Mouse (Mus musculus) lung, embryonic 15.5 days (tissue): Measurements from ENCODE around the gene Oaz1. TPM values are rescaled to one million over a fixed set of nuclear protein-coding genes. Genes with fewer than 3 reads are reported as not detected.
"Not testable (repeated sequence)": the region's sequence is repeated elsewhere in the genome, so short reads cannot be mapped to it uniquely, and the experiment has no call there.

Experiments
- ATAC-seq: fragments of 200-750 bp; cut with Nextera tagmentation; 2 replicates; pipeline ENCODE4 v1.8.0; 2017; ENCODE audit warnings: moderate number of reproducible peaks, borderline replicate concordance; ENCODE audit not compliant: low FRiP score, low TSS enrichment; ENCODE audit errors: extremely low read depth
- H3K27ac ChIP-seq: fragments of 300-500 bp; sonication (generic); 2 replicates; pipeline ENCODE4 v1.5.1; 2015; ENCODE audit warnings: moderate library complexity, mild to moderate bottlenecking, inconsistent platforms
- H3K27me3 ChIP-seq: fragments of 300-500 bp; sonication (generic); 2 replicates; pipeline ENCODE4 v1.6.1; 2015; ENCODE audit warnings: inconsistent platforms
- H3K36me3 ChIP-seq: fragments of 300-500 bp; sonication (generic); 2 replicates; pipeline ENCODE4 v1.6.1; 2015; ENCODE audit warnings: inconsistent platforms
- H3K4me1 ChIP-seq: fragments of 300-500 bp; sonication (generic); 2 replicates; pipeline ENCODE4 v1.6.1; 2015; ENCODE audit warnings: inconsistent platforms
- H3K4me2 ChIP-seq: fragments of 300-500 bp; sonication (generic); 2 replicates; pipeline ENCODE4 v1.6.1; 2015; ENCODE audit warnings: inconsistent platforms, mild to moderate bottlenecking, moderate library complexity
- H3K4me3 ChIP-seq: fragments of 300-500 bp; sonication (generic); 2 replicates; pipeline ENCODE4 v1.5.1; 2015; ENCODE audit warnings: mild to moderate bottlenecking, inconsistent platforms
- H3K9ac ChIP-seq: fragments of 300-500 bp; sonication (generic); 2 replicates; pipeline ENCODE4 v1.6.1; 2015; ENCODE audit warnings: inconsistent platforms
- H3K9me3 ChIP-seq: fragments of 300-500 bp; sonication (generic); 2 replicates; pipeline ENCODE4 v1.6.1; 2016; ENCODE audit warnings: inconsistent platforms
- WGBS: fragments of 180-500 bp; shearing (Covaris S2); methylation state at CpG from one replicate; pipeline ENCODE4 v1.1.7; 2015; 5-methylcytosine and 5-hydroxymethylcytosine counted together
- polyA plus RNA-seq: library from polyadenylated mRNA; unstranded; fragments of >200 nt; fragmentation: Nextera tagmentation; extraction: Ambion mirVana; gene quantifications from 2 replicates; pipeline ENCODE4 v1.2.1, GENCODE M21; 2015

Oaz1 gene
- polyA plus RNA-seq, 1 experiment from 2014 or later = 1,965 TPM

DNA sequence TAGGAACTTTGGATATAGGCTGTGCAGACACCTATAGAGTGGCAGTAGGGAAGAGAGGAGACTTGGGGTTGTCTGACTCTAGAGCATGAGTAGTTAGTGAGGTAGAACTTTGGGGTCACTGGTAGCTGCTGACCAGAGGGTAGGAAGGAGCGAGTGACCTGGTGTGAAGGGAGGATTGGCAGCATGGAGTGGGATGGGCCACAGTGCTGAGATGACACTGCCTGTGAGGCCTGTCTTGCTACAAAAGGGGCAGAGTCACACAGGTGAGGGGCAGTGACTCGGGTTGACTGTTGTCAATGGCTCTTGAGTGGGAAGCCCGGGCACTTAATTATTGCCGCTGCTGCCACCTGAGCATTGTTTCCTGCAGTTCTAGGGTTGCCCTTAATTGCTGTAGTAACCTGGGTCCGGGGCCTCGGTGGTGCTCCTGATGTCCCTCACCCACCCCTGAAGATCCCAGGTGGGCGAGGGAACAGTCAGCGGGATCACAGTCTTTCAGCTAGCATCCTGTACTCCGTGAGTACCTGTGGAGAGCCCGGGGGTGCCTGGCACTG, 1.5 kb downstream of the Oaz1 start:
- H3K4me3 ChIP-seq = peak overlapping the region; percentile 77
- peak overlapping the region; percentile 96 for H3K9ac ChIP-seq
- no peaks in the 10 kb centered on the region for H3K9me3 ChIP-seq
- no peak overlapping the region for H3K27ac ChIP-seq
- H3K4me1 ChIP-seq = peaks cover 29% of the 10 kb centered on the region
- H3K27me3 ChIP-seq = peaks cover 2% of the 10 kb centered on the region; the same call in 1 of the 2 replicates
- 61% methylated on average over 10 of the region's 10 CpGs for WGBS
- H3K4me2 ChIP-seq = peak overlapping the region; percentile 80
- H3K36me3 ChIP-seq = peaks cover 17% of the 10 kb centered on the region
- no peak for ATAC-seq

DNA sequence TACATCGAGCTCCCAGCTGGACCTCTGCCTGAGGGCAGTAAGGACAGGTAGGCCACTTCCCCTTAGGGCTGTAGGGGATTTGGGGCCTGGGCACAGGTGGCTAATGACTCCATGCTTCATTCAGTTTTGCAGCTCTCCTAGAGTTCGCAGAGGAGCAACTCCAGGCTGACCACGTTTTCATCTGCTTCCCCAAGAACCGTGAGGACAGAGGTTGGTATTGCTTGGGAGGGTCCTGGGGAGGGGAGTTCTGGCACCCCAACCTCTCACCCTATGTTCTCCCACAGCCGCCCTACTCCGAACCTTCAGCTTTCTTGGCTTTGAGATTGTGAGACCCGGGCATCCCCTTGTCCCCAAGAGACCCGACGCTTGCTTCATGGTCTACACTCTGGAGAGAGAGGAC, 2.1 kb downstream of the Oaz1 start:
- H3K9ac ChIP-seq, H3K27ac ChIP-seq, ATAC-seq, H3K9me3 ChIP-seq, H3K27me3 ChIP-seq: not testable (repeated sequence)
- peak overlapping the region; percentile 77; the same call in 1 of the 2 replicates for H3K4me3 ChIP-seq
- H3K36me3 ChIP-seq = peaks cover 17% of the 10 kb centered on the region
- 70% methylated on average over 8 of the region's 9 CpGs for WGBS
- peaks cover 29% of the 10 kb centered on the region for H3K4me1 ChIP-seq
- H3K4me2 ChIP-seq = peak overlapping the region; percentile 80

DNA sequence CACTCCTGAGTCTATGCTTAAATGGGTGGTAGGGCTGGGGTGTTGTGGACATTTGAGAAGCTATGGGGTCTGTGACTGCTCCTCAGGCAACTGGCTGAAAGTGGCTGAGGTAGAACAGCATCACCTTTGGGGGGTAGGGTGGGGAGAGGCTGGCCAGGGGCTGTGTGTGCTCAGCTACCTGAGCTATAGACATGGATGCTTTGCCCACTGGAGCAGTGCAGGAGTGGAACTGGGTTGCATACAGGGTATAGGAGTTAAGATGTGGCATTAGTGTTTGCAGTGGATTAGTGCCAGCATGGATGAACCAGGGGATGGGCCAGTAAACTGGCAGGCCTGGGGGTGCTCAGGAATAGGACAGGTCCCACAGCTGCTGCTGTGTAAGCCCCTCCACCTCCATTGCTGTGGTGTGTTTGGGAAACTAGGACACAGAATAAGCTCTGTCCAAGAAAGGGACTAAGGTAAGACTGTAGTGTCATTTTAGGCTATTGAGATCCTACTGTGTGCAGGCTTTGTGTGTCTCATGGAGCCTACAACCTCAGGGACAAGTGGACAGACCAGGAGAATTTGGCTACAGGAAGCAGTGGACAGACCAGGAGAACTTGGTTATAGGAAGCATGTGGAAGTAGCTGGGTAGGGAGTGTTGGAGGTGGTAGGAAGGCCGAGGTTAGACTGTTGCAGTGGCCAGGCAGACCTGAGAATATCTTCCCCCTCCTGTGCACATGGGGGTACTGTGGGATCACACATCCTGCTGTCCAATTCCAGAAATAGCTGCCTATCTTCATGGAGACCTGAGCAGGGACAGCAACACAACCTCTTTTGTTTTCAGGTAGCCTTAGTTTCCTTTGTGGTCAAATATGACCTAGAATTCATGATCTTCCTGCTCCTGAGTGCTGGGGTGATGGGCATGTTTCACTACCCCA, 3.2 kb downstream of the Oaz1 start:
- Histone ChIP-seq H3K4me1 (peaks cover 29% of the 10 kb centered on the region), H3K4me3 (no peak overlapping the region), H3K9me3 (no peaks in the 10 kb centered on the region), H3K27me3 (peaks cover 19% of the 10 kb centered on the region), H3K27ac (no peak overlapping the region), H3K4me2 (no peak overlapping the region), H3K36me3 (peaks cover 17% of the 10 kb centered on the region), H3K9ac (no peak overlapping the region)
- ATAC-seq = no peak
- WGBS = 69% methylated on average over 1 of the region's 1 CpGs

DNA sequence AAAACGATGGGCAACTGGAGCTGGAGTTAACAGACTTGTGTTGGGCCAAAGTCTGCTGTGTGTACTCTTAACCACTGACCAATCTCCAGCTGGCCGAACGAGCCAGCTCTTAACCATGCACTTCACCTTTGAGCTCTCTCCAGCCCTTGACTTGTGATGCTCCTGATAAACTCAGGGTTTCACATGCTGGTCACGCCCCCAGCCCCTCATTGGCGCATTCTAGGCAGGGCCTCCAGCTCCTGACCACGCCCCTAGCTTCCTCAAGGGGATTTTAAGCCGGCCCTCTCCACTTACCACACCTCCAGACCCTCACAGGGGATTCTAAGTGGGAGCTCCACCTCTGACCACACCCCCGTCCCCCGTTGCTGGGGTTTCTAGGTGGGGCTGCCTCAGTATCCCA, 4.7 kb downstream of the Oaz1 start:
- Histone ChIP-seq H3K9me3 (no peaks in the 10 kb centered on the region), H3K36me3 (peaks cover 17% of the 10 kb centered on the region), H3K4me2 (no peak overlapping the region), H3K4me1 (peaks cover 27% of the 10 kb centered on the region), H3K9ac (no peak overlapping the region), H3K27me3 (peaks cover 34% of the 10 kb centered on the region), H3K27ac (no peak overlapping the region), H3K4me3 (no peak overlapping the region)
- WGBS = 3% methylated on average over 9 of the region's 9 CpGs
- ATAC-seq = no peak

DNA sequence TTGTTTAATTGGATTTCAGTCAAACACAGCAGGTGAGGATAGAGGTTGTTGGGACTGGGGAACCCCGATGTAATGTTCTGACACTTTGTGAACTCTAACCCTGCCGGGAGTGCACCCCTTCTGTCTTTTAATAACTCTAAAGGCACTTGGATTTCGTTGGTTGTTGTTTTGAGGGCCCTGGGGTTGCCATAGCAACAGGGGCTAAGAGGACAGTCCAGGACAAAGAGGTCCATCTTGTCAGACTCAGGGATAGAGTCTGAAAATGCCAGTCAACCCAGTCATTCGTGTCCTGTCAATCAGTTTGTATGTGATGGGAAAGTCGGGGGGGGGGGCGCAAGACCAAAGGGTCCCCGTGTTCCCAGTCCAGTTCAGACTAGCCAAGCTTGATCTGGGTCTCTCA, 6.4 kb downstream of the Oaz1 start:
- no peak overlapping the region for H3K9ac ChIP-seq
- 61% methylated on average over 7 of the region's 7 CpGs for WGBS

DNA sequence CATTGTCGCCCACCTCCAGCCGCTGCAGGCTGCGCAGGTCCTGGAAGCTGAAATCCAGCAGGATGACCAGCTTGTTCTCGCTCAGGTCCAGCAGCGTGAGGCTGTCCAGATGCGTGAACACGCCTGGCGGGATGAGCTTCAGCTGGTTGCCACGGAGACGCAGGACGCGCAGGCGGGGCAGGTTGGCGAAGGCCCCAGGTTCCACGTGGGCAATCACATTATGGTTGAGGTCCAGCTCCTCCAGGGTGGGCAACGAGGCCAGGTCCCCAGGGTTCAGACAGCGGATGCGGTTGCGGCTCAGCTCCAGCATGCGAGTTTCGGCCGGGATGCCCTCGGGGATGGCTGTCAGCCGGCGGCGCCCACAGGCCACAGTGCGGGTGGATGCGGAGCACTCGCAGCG, 9.2 kb downstream of the Oaz1 start:
- Histone ChIP-seq H3K9me3 (no peaks in the 10 kb centered on the region), H3K36me3 (peaks cover 1% of the 10 kb centered on the region; the same call in 1 of the 2 replicates), H3K9ac (no peak overlapping the region), H3K27me3 (peaks cover 61% of the 10 kb centered on the region), H3K4me2 (no peak overlapping the region), H3K4me1 (peaks cover 8% of the 10 kb centered on the region), H3K4me3 (0 out of 2 replicates have a peak overlapping the region, but pooled peaks have one; percentile 2), H3K27ac (no peak overlapping the region)
- 51% methylated on average over 30 of the region's 30 CpGs for WGBS
- no peak for ATAC-seq

More for the DNA sequence above, 6.4 kb downstream of the Oaz1 start:
- H3K4me2 ChIP-seq = no peak overlapping the region
- H3K27ac ChIP-seq = no peak overlapping the region
- H3K27me3 ChIP-seq = peaks cover 50% of the 10 kb centered on the region
- no peak for ATAC-seq
- H3K9me3 ChIP-seq = no peaks in the 10 kb centered on the region
- no peak overlapping the region for H3K4me3 ChIP-seq
- peaks cover 25% of the 10 kb centered on the region for H3K4me1 ChIP-seq
- peaks cover 17% of the 10 kb centered on the region for H3K36me3 ChIP-seq

DNA sequence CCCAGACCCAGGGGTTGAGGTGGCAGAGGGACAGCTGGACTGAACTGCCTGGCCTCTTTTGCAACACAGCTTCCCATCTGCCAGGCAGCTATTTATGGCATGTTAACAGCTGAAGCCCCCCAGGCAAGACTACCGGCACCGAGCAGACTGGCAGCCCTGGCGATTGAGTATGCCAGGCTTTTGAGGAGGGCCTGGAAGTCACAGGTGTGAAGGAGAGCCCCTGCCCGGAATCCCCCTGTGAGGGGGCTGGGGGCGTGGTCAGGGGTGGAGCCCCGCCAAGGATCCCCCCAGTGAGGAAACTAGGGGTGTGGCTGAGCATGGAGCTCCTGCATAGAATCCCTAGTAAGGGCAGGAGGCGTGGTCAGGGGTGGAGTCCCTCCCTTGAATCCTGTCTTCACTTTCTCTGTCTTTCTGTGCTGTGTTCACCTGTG, 10.5 kb downstream of the Oaz1 start:
- Histone ChIP-seq H3K4me1 (no peaks in the 10 kb centered on the region), H3K4me2 (no peak overlapping the region), H3K36me3 (no peaks in the 10 kb centered on the region), H3K9ac (no peak overlapping the region), H3K4me3 (no peak overlapping the region), H3K27me3 (peaks cover 68% of the 10 kb centered on the region), H3K27ac (no peak overlapping the region), H3K9me3 (no peaks in the 10 kb centered on the region)
- WGBS = 46% methylated on average over 7 of the region's 7 CpGs
- ATAC-seq = no peak

DNA sequence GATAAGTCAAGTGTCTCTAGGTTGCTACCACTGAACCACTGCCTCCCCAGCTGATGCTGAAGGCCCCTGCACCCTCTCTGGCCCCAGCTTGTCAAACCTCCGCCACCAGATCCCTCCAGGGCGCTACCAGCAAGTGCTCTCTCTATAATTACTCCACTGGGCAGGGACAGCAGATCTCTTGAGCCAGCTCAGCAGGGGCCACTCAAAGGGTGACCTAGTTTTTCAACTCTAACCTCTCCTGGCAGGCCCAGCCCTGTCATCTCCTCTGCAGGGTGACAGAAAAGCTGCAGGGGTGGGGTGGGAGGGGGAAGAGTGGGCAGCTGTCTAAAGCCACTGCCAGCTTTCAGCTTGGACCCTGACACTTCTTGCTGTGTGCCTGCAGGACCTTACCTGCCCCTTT, 11.4 kb downstream of the Oaz1 start:
- no peak overlapping the region for H3K4me3 ChIP-seq
- no peak for ATAC-seq
- no peaks in the 10 kb centered on the region for H3K36me3 ChIP-seq
- no peaks in the 10 kb centered on the region for H3K9me3 ChIP-seq
- H3K9ac ChIP-seq = no peak overlapping the region
- H3K4me2 ChIP-seq = no peak overlapping the region
- H3K4me1 ChIP-seq = no peaks in the 10 kb centered on the region
- WGBS = 8% methylated on average over 2 of the region's 2 CpGs
- H3K27ac ChIP-seq = no peak overlapping the region
- H3K27me3 ChIP-seq = peaks cover 76% of the 10 kb centered on the region

DNA sequence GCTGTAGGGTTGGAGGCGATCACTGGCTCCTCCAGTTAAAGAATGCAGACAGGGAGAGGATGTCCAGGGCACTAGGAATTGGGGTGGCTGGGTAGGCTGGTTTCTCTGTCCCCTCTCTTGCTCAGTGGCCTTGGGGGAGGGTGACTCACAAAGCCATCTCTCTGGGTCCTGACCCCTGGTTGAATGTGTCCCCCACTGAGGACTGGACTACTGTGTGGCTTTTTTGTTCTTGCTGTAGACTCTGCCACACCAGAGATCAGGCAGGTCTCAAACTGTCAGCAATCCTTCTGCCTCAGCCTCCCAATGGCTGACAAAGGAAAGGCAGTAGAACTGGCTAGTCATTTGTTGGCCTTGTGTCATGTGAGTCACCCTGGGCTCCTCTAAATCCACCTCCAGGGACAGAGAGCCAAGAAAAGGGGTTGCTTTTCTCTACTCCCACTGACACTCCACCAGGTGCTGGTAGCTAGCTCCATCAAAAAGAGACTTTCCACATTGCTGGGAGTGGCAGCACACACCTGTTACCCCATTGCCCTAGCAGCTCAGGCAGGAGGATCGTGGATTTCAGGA, 12.0 kb downstream of the Oaz1 start:
- Histone ChIP-seq H3K36me3 (no peaks in the 10 kb centered on the region), H3K27me3 (peaks cover 76% of the 10 kb centered on the region), H3K9me3 (no peaks in the 10 kb centered on the region), H3K9ac (no peak overlapping the region), H3K27ac (no peak overlapping the region), H3K4me3 (no peak overlapping the region), H3K4me1 (peaks cover 2% of the 10 kb centered on the region), H3K4me2 (no peak overlapping the region)
- 37% methylated on average over 2 of the region's 2 CpGs for WGBS
- no peak for ATAC-seq

DNA sequence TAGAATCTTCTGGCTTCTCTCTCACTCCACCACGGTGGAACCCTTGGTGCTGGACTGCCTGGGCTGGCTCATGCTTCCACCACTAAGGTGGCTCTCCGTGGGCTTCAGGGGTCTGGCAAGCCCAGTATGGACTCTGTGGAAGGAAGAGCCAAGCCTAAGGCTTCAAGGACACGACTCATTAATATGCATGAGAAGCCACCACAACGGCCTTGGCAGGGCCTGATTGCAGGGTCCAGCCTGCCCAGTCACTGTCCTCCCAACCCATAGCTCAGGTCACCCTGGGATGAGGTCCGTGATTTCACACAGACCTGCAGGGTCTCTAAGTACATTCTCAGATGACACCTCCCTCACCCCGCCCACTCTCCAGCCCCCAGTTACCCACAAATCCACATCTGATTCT, 13.4 kb downstream of the Oaz1 start:
- peaks cover 76% of the 10 kb centered on the region for H3K27me3 ChIP-seq
- H3K9ac ChIP-seq = no peak overlapping the region
- H3K4me1 ChIP-seq = peaks cover 10% of the 10 kb centered on the region
- no peaks in the 10 kb centered on the region for H3K36me3 ChIP-seq
- H3K4me2 ChIP-seq = no peak overlapping the region
- no peak overlapping the region for H3K27ac ChIP-seq
- no peaks in the 10 kb centered on the region for H3K9me3 ChIP-seq
- WGBS = 59% methylated on average over 6 of the region's 6 CpGs
- no peak overlapping the region for H3K4me3 ChIP-seq
- no peak for ATAC-seq

DNA sequence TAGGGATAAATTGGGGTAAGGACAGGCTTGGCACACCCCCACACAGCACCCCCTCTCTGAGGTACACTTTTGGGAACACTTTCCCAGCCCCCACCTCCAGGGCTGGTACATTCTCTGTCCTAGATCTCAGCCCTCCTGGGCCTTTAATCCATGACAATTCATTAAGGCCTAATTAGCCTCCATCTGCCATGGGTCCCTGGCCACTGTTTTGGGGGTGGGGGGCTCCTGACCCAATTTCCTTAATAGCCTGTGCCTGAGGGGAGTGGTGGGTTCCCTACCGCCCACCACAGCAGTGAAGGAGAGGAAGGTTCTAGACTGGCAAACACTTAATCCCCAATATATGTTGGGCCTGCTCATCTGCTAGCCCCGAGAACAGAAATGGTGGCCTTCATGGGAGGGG, 15.2 kb downstream of the Oaz1 start:
- no peak overlapping the region for H3K9ac ChIP-seq
- no peak overlapping the region for H3K4me3 ChIP-seq
- no peak overlapping the region for H3K4me2 ChIP-seq
- H3K4me1 ChIP-seq = peaks cover 10% of the 10 kb centered on the region
- no peaks in the 10 kb centered on the region for H3K36me3 ChIP-seq
- no peak overlapping the region for H3K27ac ChIP-seq
- peaks cover 74% of the 10 kb centered on the region for H3K27me3 ChIP-seq
- WGBS = 80% methylated on average over 2 of the region's 2 CpGs
- H3K9me3 ChIP-seq = no peaks in the 10 kb centered on the region
- ATAC-seq = no peak

DNA sequence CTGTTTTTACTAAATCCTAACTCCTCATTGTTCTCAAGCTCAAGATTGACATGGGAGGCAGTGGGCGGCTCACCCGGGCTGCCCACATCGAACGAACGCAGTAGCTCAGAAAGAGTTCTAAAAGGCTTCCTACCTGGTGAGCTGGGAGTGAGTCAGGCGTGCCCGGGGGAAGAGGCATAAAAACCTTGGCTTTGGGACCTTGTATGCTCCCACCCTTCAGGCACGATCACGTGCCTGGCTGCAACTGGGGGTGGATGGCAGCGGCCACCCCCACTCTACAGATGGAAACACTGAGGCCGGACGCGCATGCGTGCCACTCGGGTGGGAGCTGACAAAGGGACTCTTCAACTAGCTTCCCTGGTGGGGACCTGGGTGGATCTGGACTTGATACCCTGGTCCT, 15.9 kb downstream of the Oaz1 start:
- WGBS = 74% methylated on average over 15 of the region's 15 CpGs
- Histone ChIP-seq H3K4me3 (no peak overlapping the region), H3K9me3 (no peaks in the 10 kb centered on the region), H3K36me3 (no peaks in the 10 kb centered on the region), H3K4me1 (peaks cover 10% of the 10 kb centered on the region), H3K27ac (no peak overlapping the region), H3K27me3 (peaks cover 68% of the 10 kb centered on the region), H3K9ac (no peak overlapping the region), H3K4me2 (no peak overlapping the region)
- ATAC-seq = no peak
